Mouse (Mus musculus) large intestine, adult 2 months (tissue): ENCODE measurements around the gene Zfp180. TPM values are rescaled to one million over a fixed set of nuclear protein-coding genes. Genes with fewer than 3 reads are reported as not detected.
"Not testable (repeated sequence)": the region's sequence is repeated elsewhere in the genome, so short reads cannot be mapped to it uniquely, and the experiment has no call there.

ENCODE experiments used
- DNase-seq: peaks from one replicate; pipeline ENCODE4 v3.0.0-alpha.2; 2012; ENCODE audit warnings: low read depth, low spot score
- WGBS: fragments of 180-500 bp; shearing (Covaris S2); methylation state at CpG from one replicate; pipeline ENCODE4 v1.1.7; 2018; 5-methylcytosine and 5-hydroxymethylcytosine counted together
- polyA plus RNA-seq: library from polyadenylated mRNA; depleted of rRNA; stranded (reverse); fragments of >200 nt; gene quantifications from 2 replicates; pipeline ENCODE4 v1.2.3, GENCODE M21; 2012; rRNA removed

The Zfp180 gene
- 8.6 and 11.6 TPM in 2 replicates for polyA plus RNA-seq

DNA sequence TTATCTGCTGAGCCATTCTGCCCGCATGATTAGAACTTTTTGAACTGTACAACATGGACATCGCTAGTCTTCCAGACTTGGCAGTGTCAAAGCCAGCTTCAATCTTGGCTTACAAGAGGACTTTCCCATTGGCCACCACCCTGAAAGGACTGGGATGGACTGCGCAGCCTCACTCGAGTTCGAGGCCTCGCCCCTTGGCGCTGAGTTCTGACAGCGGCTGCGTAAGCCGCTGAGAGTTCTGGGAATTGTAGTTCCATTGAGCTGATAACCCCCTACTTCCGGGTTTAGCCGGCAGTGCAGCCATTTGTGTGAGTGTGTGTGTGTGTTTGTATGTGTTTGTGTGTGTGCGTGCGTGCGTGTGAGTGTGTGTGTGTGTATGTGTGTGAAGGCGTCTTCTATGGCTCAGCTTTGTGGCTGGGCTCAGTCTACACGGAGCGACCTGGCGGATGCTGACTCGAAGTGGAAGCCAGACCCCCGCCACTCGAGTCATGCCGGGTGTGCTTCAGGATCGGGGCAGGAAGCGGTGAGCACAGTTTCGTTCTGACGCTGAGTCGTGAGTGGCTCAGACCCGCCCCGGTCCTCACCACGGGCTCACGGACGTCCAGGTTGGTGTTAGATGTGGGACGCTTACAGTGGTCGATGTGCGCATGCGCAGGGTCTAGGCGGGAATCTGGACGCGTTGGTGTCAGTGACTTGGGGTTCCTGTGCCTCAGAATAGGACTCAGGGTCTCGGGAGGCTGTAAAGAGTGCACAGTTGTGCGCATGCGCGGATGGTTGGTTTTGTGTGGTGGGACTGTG lies at the start of gene Zfp180:
Gene Zfp180, plus strand, starts transcription at position 291 of the 798 bp plus-strand sequence.
- WGBS: 17% methylated on average over 44 of the region's 44 CpGs

DNA sequence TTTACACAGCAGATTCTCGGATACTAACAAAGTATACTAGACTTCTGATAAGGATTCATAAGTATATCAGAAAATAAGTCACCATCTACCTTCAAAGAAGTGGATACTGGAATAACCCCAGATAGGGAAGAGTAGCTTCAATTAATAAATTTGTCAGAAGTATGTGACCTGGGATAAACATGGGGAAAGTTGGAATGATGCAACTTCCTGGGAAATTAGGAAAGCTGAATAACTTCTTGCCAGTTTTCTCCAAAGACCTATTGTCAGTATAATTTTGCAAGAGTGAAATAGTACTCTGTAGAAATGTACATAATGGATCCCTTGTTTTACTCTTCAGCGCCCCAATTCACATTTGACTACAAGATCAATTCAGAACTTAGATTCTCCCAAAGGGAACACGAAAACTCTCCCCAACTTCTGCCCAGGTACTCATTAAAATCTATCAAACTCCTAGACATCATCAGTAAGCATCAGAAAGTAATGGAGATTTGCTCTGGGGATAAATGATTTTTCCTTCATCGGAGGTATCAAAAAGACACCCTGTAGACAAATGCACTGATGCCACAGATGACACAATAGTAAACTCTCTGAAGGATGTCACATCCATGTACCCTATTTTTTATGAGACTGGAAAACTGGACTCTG lies 28.9 kb upstream of the Zfp180 start, which contains the start of gene Vmn1r183:
Gene Vmn1r183, plus strand, starts transcription at position 595 of the 645 bp plus-strand sequence.
- WGBS: 79% methylated on average over 4 of the region's 4 CpGs
- no peak for DNase-seq

More for the DNA sequence above, at the start of gene Zfp180:
- peak; percentile 89 for DNase-seq

GRCm38 (mm10) chr7:24074424-24074823 lies 7.3 kb upstream of the Zfp180 start:
- not testable (repeated sequence) for DNase-seq
- 13% methylated on average over 1 of the region's 1 CpGs for WGBS

GRCm38 (mm10) chr7:24082457-24083235 lies 922 bp downstream of the Zfp180 start:
- 15% methylated on average over 15 of the region's 15 CpGs for WGBS
- DNase-seq: no peak

- WGBS: 94% methylated on average over 4 of the region's 4 CpGs
- DNase-seq: no peak
Observed at GRCm38 (mm10) chr7:24086871-24087270, 5.1 kb downstream of the Zfp180 start.

GRCm38 (mm10) chr7:24087485-24088125 lies 5.9 kb downstream of the Zfp180 start:
- no peak for DNase-seq
- WGBS: 96% methylated on average over 12 of the region's 12 CpGs

GRCm38 (mm10) chr7:24104403-24104802 lies 22.7 kb downstream of the Zfp180 start:
- DNase-seq: no peak
- 95% methylated on average over 9 of the region's 9 CpGs for WGBS

GRCm38 (mm10) chr7:24105144-24105703 lies 23.5 kb downstream of the Zfp180 start:
- no peak for DNase-seq
- 95% methylated on average over 18 of the region's 18 CpGs for WGBS

- 97% methylated on average over 7 of the region's 7 CpGs for WGBS
- no peak for DNase-seq
Observed at GRCm38 (mm10) chr7:24110839-24111238, 29.1 kb downstream of the Zfp180 start.

DNA sequence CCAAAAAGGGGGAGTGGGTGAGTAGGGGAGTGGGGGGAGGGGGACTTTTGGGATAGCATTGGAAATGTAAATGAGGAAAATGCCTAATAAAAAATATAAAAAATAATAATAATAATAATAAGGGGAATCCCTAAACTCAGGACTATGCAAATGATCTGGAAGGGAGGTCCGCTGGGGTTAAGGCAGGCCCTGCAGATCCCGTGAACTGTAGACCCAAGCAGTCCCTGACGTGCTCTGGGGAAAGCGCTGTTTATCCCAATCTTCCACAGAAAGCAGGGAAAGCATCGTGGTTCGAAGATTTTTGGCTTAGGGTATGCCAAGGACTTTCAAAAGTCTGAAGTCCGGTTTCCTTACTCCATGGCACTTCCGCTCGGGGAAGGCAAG lies 30.0 kb downstream of the Zfp180 start:
- WGBS: 8% methylated on average over 9 of the region's 9 CpGs
- DNase-seq: no peak

DNA sequence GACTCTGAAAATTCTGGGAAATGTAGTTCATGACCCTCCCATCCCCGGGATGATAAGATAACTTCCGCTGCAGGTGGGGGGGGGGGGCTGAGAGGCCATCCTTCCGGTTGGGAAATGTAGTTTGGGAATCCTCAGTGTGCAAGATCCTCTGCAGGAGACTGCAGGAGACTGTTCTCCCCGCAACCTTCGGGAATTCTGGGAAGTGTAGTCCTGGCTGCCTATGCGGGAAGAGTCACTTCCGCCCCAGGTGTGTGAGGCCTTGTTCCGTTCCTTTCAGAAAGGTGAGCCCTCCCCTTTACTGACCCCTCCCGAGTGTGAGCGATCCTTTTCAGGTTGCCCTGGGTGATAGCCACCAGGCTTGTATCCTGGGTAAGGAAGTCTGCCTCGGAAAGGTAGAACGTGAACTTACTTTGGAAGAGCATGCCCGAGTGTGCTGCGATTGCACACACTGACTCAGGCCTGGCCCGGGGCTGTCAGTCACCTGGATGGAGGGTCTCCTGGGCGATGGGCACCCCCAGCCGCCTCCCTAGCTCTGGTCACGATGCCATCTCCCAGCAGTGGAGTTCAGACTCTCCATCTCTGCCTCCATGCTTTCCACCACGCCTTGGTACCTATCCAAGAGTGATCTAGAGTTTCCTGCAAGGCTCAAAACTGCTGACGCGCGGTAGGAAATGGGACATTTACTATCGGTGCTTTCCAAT lies 30.6 kb downstream of the Zfp180 start, which contains the start of gene Zfp112:
Gene Zfp112, plus strand, starts transcription at position 159 of the 701 bp plus-strand sequence.
- peak; percentile 94 for DNase-seq
- WGBS: 3% methylated on average over 23 of the region's 23 CpGs

GRCm38 (mm10) chr7:24113001-24113400 lies 31.3 kb downstream of the Zfp180 start:
- DNase-seq: peak; percentile 87
- 5% methylated on average over 12 of the region's 12 CpGs for WGBS

DNA sequence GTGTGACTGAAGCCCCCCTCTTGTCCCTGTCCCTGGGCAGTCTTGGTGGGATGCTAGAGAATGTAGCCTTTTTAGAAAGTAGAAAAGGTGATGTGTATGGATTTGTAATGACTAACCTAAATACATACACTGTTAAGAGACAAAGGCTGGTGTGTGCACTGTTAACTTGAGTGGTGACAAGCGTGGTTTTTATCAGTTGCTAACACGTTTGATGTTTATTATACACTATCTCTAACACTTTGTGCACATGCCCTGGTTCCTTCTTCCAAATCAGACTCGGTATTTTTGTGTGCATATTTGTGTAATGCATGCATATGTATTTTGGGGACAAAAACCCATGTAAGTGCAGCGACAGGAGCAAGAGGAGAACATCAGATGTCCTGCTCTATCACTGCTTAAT lies 34.9 kb downstream of the Zfp180 start:
- WGBS: 78% methylated on average over 4 of the region's 4 CpGs
- DNase-seq: no peak

DNA sequence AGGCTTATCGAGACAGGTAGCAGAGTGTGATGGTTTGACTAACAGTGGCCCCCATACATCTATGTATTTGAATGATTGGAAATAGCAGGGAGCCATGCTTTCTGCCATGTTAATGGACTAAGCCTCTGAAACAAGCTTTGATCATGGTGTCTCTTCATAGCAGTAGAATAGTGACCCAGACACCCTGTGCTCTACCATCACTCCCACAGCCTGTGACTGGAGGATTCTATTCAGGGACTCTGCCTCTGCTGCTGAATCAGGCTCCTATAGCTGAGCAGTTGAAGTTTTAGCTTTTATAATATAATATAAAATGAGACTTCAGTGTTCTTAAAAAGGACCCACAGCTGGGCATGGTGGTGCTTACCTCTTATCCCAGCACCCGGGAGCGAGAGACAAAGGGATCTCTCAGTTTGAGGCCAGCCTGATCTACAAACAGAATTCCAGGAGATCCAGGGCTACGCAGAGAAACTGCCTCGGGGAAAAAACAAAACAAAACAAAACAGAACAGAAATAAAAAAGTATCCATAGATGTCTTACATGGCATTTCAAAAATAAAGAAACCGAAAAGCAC lies 51.8 kb downstream of the Zfp180 start:
- 18% methylated on average over 6 of the region's 6 CpGs for WGBS
- DNase-seq: no peak

- 1% methylated on average over 32 of the region's 32 CpGs for WGBS
- peak; percentile 88 for DNase-seq
Observed at GRCm38 (mm10) chr7:24133996-24134828, 52.5 kb downstream of the Zfp180 start, which contains the start of gene Zfp235. Gene Zfp235, plus strand, starts transcription at chr7:24134169.

DNA sequence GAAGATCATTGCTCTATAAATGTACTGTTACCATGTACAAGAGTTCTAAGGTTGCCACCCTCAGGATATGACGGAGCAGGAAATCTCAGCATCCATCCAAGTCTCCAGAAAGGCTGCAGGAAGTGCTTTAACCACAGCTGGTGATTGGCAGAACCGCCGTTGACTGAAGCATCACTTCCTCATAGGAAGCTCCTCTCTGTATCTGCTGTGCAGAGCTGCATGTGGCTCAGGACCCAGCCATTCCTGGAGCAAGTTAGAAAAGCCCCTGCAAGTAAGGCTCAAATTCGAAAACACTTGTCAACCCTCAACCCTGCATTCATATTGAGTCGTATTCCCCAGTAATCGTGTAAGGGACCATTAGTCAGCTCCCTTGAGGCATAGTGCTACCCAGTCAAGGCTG lies 60.8 kb downstream of the Zfp180 start:
- DNase-seq: no peak
- 85% methylated on average over 6 of the region's 6 CpGs for WGBS

GRCm38 (mm10) chr7:24153272-24153671 lies 71.5 kb downstream of the Zfp180 start:
- 3% methylated on average over 1 of the region's 1 CpGs for WGBS
- DNase-seq: peak; percentile 7
